Mouse (Mus musculus): ENCODE data around the gene Aars2.

DNA sequence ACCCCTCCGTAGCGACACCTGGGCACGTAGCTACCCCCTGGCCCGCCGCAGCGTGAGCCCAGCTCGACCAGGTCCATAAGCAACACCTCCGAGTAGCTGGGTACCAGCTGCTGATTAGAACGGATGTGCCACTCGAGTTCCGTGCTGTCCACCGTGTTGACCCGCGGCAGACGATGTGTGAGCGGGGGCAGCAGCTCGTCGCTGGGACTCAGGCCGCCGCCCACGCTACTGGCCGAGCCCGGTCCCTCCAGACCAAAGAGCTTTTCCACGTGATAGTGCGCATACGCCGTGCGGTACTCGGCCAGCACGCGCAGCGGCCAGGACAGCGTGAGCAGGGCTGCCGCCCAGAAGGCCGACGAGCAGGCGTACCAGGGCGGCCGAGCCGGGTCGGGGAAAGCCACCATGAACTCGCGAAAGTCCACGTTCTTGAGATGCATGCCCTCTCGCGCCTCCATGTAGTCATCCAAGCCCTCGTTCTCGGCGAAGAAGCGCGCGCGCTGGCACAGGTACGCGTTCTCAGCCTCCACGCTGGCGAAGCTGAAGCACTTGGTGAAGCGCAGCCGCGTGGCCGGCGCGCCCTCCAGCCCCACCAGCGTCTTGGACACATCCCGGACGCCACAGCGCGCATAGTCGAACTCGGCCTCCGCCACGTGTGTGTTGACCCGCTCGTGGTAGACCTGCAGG lies 38.8 kb downstream of the Aars2 start:
- TF ChIP-seq POLR2A (IDR thresholded peaks at IDR 0.05; ENCODE audit: insufficient read depth, low read depth, low read length) (no peak), CTCF (IDR thresholded peaks at IDR 0.05; ENCODE audit: insufficient read depth, low read depth, low read length) (no peak)
